Mouse (Mus musculus) gastrocnemius, adult 8-10 months (tissue): Measurements from ENCODE around the gene 1700066M21Rik. TPM values are rescaled to one million over a fixed set of nuclear protein-coding genes. Genes with fewer than 3 reads are reported as not detected.
A peak's percentile ranks its signal among the peaks of the same experiment; 100 is the strongest.

ENCODE experiments used
- DNase-seq, 2 experiments: peaks; one replicate each; pipeline ENCODE4 v3.0.0; 2022; ENCODE audit warnings: low spot score in 2 of 2
- total RNA-seq, 4 experiments: library from RNA; stranded (reverse); gene quantifications; 2 replicates each; pipeline ENCODE4 v1.2.4; 2022

Gene 1700066M21Rik
- total RNA-seq, 4 experiments from 2014 or later, result 2.0 to 4.1 (median 2.8) TPM

DNA sequence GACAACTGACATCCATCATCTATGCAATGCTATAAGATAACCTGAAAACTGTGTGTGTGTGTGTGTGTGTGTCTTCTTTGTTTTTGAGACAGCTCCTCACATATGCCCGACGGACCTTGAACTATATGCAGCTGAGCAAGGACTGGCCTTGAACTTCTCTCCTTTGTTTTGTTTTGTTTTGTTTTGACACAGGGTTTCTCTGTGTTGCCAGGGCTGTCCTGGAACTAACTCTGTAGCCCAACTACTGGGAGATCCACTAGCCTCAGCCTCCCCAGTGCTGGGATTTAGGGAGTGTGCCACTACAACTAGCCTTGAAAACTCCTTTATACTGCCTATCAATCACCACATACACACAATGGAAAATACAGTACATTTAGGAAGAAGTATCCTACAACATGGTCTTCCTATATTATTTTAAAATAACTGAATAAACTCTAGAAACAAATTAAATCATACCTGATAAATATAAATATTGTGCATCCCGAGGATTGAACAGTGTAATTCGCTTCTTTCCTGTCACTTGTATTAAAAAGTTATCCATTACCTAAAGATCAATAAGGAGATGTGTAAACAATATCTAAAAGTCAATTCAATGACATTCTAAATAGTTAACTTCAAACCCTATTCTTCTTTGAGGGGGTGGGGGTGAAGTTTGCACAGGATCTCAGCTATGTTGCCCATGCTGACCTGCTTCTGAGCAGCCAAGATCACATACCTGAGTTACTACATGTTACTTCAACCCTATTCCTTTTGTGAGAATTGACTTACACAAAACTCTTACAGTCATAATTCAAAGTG lies 13.8 kb downstream of the 1700066M21Rik start:
- no peak for DNase-seq

- DNase-seq, result no peak
Observed at GRCm38 (mm10) chr1:57392417-57392816, 15.0 kb downstream of the 1700066M21Rik start.

DNA sequence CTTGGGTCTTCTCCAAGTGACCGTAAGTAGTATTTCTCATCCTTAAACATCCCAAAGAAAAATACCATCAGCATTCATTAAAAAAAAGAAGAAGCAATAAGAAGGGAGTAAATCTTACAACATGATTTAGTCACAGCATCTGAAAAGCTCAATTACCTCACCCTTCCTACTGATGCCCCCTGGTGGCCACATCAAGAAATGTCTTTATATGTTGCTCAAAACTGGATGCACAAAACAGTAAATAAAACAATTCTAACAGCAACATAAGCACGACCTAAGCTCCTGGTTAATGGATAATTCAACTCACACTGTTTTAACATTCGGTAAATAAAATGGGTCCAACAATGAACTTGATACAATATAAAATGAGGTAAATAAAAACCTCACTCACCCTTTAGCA lies 16.6 kb downstream of the 1700066M21Rik start:
- DNase-seq, result no peak

DNA sequence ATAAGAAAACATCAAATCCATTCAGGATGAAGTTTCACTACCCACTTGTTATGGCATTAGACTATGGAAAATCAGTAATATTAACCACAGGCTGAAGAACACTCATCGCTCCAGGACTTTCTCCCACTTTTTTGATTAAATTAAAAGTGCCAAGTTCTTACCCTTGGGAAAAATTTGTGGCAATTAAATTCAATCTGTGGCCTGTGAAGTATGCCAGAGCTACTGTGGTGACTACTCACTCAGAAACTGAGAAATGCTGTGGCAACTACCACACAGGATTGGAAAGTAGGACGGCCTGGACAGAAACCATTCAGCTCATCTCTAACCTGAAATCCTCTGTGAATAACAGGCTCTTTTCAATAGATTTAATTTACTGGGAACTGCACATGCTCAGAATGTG lies 22.9 kb downstream of the 1700066M21Rik start:
- DNase-seq, result no peak

DNA sequence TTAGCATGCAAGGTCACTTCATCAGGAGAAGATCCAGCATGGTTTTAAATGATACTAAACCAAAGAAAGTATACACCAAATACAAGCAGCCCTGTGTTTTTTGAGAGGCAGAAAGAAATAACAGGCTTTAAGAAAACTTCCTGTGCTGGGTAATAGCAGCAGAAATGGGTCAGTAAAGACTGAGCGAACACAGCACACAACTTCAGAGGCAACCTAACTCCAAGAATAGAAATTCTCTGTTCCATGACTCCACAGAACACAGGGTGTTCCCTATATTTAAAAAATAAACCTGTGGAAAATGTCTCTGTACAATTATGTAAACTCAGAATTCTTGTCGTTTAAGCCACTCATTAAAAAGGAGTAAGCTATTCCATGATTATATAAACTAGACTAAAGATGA lies 23.5 kb downstream of the 1700066M21Rik start:
- no peak for DNase-seq

DNA sequence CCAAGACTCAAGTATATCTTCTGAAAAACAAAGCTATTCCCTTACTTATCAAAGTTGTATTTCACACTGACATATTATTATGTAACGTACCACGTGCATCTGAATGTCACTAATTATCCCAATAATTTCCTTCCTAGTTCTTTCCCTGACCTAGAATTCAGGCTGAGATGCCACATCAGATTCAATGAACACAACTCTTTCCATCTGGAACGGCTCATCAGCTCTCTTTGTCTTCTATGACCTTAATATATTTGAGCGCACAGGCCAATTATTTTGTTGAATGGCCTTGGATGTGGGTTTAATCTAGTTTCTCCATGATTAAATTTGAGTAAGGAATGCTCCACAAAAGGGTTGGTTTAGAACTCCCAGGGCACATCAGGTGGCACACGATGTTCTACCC lies 24.7 kb downstream of the 1700066M21Rik start:
- no peak for DNase-seq

GRCm38 (mm10) chr1:57406187-57407151 lies 29.0 kb downstream of the 1700066M21Rik start, which contains the start of the genes Maip1 and Tyw5:
Gene Maip1 (plus strand): TSS chr1:57406328.
Gene Tyw5 (minus strand): TSS chr1:57407101.
- peak; percentile 62 to 63 for DNase-seq

DNA sequence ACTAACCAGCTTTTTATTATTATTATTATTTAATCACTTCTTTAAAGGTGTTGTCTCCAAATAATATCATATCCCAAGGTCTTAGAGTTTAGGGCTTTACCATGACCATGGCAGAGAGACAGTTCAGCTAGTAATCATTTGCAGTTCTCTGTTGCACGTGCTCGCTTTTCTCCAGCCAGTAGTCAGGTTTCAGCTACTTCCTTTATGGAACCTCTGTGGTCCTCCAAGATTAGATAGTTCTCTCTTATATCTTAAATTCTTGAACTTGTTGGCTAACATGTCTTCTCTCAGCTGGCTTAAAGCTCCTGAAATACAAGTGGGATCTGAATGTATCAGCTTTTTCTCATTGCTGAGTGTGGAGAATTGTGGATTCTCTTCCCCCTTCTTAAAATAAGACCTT lies 31.6 kb downstream of the 1700066M21Rik start:
- no peak for DNase-seq

DNA sequence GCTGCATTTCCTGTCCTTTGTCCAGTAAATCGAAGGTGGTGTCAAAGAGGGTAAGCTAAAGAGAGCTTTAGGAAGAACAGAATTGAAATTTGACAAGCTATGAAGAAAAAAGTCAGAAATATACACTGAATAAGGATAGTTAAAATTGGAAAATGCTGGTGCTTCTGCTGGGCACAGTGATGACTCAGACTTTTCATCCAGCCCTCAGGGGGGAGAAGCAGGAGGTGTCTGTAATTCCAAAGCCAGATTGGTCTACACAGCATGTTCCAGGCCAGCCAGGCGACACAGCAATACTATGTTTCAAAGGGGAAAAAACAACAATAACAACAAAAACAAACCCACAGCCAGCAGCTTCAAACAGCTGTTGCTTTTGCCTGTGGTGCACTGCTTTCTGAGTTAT lies 36.0 kb downstream of the 1700066M21Rik start:
- no peak for DNase-seq

DNA sequence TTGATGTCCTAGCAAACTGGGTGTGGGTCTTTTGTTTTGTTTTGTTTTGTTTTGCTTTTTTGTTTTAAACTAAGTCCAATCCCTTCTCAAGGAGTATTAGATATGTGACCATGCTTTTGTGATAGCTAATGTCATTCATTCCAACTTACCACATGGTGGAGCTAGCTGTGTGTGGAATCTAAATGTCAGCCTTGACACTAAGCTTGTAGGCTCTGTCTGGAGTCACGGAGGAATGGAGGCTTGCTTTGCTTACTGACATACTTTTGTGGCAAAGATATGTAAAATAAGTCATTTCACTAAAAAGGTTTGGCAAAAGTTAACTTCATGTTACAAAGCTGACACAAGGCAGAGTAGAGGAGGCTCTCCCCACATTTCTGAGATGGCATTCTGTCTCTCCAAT lies 46.3 kb downstream of the 1700066M21Rik start:
- no peak for DNase-seq

DNA sequence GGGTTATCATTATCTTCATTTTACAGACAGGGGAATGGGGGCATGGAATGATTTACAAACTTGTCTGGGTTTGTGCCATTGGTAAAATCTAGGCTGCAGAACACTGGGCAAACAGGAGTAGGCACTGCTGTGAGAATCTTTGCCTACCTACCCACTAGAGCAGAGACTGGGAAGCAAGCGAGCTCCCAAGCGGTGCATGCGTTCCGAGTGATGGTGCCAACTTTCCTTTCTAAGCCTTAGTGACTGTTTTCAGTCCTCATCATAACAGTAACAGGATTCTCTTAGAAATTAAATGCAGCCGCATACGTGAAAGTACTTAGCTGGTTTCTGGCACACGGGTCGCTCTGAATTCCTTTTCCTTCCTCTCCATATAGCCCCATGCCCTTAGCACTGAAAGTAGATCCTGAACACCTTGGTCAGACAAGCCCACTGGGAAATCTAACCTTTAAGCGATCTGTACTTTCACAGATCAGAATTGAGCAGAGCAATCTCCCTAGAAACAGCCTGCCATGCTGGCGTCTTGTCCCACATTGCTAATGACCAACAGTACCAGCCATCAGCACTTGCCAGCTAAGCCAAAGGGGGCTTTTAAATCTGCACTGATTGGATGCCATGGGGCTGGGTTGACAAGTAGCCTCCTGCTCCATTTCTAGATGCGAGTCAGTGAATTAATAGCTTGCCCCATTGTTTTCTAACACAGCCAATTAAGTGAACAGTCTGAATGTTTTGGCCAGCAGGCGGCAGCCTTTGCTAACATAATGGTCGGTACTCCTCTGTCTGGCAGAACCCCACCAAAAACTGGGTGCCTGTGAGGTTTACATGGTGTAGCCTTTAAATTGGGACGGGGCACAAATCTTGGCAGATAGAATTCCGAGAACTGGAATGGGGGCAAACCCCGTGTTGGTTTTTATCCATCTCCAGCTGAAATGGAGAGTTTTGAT lies 51.2 kb downstream of the 1700066M21Rik start:
- DNase-seq, result peak; percentile 80 to 85

DNA sequence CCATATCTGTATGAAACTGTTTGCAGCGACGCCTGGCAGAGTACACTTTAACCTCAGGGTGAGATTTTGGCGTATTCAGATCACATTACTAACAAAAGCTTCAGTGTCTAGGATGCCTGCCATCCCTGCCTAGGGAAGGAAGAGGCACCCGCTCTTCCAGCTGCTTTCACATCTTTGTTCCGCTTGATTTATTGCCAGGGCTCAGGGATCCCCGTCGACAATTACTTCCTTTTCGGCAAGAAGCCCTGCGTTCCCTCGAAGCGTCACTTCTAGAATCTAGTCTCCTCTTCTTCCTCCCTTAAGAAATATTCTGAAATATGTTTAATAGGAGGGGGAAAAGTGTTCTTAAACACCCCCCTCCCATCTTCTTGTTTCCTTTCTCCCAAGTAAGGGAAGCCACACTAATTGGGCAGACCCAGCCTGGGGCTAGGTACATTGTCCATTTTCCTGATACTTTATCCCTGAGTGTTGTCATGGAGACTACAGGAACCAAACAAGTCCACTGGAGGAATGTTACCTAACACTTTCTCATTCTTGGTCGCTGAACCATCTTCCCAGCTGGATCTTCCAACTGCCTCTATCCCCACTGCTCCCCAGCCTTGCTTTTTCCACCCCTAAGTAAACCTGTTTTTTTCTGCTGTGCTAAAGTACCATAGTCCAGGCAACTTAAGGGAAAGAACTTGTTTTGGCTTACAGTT lies 52.5 kb downstream of the 1700066M21Rik start:
- DNase-seq, result no peak

DNA sequence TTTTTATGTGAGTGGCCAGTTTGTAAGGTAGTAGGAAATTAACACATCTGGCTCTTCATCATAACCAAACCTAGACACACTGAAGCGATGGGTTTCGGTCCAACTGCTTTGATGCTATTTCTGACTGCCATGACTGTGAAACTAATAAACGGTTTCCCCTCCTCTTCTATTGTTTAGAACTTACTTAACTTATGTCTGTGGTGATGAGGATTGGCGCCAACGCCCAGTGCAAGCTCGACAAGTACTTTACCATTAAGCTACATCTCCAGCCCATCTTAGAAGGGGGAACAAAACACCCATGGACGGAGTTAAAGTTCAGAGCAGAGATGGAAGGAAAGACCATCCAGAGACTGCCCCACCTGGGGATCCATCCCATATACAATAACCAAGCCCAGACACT lies 55.7 kb downstream of the 1700066M21Rik start:
- DNase-seq, result no peak

Other genes with a start within 250 kb of the 1700066M21Rik start
- 1 to 10 TPM; 7.4 to 8.4 (median 8.0) TPM for gene Maip1, start 28.7 kb downstream of the 1700066M21Rik start, total RNA-seq
- 1 to 10 TPM; 1.6 to 4.3 (median 3.0) TPM for gene Tyw5, start 29.5 kb downstream of the 1700066M21Rik start, total RNA-seq